Mouse (Mus musculus): Measurements from ENCODE around the gene Gast.

DNA sequence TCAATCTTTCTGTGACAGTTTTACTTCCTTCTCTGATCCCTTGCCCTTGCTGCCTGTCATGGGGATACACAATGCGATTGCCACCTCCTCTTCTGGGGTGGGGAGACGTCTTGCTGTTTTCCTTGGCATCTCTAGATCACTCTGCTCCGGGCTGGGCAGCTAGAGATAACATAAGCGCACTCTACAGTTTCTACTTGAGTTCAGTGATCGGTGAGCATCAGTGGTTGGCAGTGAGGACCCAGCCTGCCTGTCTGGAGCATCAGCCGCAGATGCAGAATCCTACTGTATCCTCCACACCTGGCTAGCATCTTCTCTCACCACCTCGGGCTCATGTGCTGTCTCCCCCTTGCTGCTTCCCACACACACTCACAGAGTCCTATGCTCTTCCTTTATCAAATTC lies 34.9 kb downstream of the Gast start:
- TF ChIP-seq CTCF (IDR thresholded peaks at IDR 0.05; ENCODE audit: control insufficient read depth, insufficient read depth, low read length): no peak
- no peak for TF ChIP-seq POLR2A (IDR thresholded peaks at IDR 0.05; ENCODE audit: borderline replicate concordance, control insufficient read depth, low read depth, low read length)
